Mouse (Mus musculus): ENCODE results near the gene Vps33a.

Gene Vps33a

GRCm38 (mm10) chr5:123572357-123573186, at the start of gene Vps33a:
TSS of gene Vps33a (minus strand) at chr5:123573038.
- DNase-seq (ENCODE audit: extremely low read depth, low read depth) = peak; percentile 96

GRCm38 (mm10) chr5:123622421-123622820, 49.6 kb upstream of the Vps33a start:
- DNase-seq (ENCODE audit: extremely low read depth, low read depth) = no peak

DNA sequence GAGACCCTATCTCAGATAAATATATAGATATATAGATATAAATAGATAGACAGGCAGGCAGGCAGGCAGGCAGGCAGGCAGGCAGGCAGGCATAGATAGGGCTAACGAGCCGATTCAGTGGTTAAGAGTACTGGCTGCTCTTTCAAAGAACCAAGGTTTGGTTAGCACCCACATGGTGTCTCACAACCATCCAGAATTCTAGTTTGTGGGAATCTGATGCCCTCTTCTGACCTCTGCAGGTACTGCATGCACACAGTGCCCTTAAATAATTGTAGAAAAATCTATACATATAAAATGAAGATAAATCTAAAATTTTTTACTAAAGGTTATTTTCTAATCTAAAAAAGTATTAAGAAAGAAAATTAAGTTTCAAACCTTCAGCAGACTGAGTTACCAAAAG, 45.7 kb upstream of the Vps33a start:
- DNase-seq (ENCODE audit: extremely low read depth, low read depth) = peak; percentile 10

GRCm38 (mm10) chr5:123614246-123614645, 41.4 kb upstream of the Vps33a start:
- DNase-seq (ENCODE audit: extremely low read depth, low read depth) = no peak

DNA sequence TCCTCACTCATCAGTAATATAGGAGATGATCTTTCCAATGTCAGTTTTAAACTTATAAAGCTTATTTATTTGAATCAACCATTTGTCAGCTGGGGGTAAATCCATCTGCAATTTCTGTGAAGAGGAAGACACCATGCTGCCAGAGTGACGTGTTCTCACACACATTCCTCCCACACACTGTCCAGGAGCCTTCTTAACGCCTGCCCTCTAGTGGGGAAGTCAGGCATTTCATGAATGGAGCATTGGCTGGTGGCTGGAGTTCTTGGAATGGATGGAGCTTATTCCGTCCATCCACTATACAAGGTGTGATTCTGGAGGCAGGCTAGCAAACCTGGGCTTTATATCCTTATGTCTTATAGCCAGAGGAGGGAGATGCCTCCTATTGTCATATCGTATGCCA, 37.0 kb upstream of the Vps33a start:
- peak; percentile 20 for DNase-seq (ENCODE audit: extremely low read depth, low read depth)

DNA sequence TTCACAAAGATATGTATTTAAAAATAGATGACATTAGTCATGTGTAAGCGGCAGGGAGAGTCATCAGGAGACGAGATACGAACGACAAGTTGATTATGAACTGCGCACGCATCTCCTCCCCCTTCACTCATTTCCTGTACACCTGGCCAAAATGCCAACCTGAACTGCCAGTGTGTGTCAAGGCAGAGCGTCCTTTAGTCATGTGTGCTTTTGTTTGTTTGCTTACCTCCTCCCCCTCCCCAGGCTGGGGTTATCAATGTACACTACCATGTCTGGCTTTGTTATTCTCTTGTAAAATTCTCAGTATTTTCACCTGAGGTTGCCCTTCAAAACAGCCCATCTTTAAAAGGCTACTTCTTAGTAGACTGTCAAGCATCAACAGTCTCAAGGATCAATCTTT, 36.6 kb upstream of the Vps33a start:
- no peak for DNase-seq (ENCODE audit: extremely low read depth, low read depth)

GRCm38 (mm10) chr5:123607211-123607669, 34.4 kb upstream of the Vps33a start:
- DNase-seq (ENCODE audit: extremely low read depth, low read depth) = no peak

- no peak for DNase-seq (ENCODE audit: extremely low read depth, low read depth)
These were observed 30.7 kb upstream of the Vps33a start for GRCm38 (mm10) chr5:123603496-123603895.

- no peak for DNase-seq (ENCODE audit: extremely low read depth, low read depth)
These were observed 29.3 kb upstream of the Vps33a start for GRCm38 (mm10) chr5:123602174-123602573.

DNA sequence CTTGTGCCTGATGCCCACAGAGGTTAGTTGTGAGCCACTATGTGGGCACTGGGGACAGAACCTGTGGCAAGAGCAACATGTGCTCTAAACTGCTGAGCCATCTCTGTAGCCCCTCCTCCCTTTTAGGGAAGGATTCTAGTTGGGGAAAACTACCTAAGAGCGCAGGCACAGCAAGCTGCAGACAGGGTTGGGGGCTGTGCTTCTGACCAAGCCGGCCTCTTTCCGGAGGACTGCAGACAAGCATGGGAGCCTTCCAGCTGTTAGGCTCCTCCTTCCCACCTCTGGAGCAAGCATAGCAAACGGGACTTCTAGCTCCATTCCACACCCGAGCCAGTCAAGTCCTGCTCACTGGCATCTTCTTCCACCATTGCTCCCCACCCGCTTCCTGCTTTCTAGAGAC, 26.5 kb upstream of the Vps33a start:
- DNase-seq (ENCODE audit: extremely low read depth, low read depth) = no peak

GRCm38 (mm10) chr5:123593622-123594280, 20.9 kb upstream of the Vps33a start:
- DNase-seq (ENCODE audit: extremely low read depth, low read depth) = no peak

DNA sequence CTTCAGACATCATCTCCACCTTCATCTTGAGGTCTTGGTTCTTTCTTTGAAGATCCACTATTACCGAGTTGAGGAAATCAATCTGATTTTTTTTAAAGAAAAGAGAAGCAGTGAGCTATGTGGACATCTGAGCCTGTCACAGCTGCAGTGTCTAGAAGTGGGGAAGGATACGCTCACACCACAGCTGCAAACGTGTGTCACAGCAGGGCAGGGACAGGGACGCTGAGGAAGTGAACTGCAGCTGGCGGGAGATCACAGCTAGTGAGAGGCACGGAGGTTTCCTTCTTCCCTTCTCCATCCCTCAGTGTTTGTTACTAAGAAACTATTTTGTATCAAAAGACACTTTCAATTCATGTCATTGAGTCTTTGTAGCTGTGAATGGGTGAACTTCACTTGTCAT, 7.2 kb upstream of the Vps33a start:
- DNase-seq (ENCODE audit: extremely low read depth, low read depth) = no peak

DNA sequence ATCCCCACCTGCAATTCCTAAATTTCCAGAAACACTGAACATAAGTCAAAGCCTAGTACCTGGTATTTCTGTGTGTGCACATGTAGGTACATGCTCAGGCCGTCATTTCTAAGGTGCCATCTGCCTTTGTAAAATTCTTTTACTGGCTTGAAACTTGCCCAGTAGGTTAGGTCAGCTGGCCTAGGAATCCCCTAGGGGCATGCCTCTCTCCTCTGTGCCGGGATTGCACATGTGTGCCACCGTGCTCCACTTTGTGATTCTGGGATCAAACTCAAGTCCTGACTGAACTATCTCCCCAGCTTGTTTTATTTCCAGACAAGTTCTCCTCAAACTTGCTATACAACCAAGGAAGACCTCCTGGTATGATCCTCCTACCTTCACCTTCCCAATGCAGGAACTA, 3.9 kb upstream of the Vps33a start:
- no peak for DNase-seq (ENCODE audit: extremely low read depth, low read depth)

GRCm38 (mm10) chr5:123573362-123573761, 524 bp upstream of the Vps33a start:
- DNase-seq (ENCODE audit: extremely low read depth, low read depth) = no peak

DNA sequence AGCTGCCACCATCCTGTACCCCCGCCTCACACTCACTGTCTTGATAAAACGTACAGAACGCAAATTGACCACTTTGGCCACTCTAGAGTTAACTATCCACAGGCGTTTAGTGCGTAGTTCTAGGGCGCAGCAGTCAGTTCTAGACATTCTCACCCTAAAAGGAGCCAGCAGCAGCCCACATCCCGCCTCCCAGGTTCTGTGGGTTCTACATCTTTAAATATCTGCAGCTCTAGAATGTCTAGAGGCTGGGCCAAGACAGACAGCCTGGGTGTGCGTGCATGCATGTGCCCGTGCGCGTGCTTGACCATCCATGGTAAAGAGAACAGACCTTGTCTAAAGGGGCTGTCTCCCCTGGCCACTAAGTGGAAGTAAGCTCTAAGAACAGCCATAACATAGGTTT, 11.7 kb downstream of the Vps33a start:
- no peak for DNase-seq (ENCODE audit: extremely low read depth, low read depth)

DNA sequence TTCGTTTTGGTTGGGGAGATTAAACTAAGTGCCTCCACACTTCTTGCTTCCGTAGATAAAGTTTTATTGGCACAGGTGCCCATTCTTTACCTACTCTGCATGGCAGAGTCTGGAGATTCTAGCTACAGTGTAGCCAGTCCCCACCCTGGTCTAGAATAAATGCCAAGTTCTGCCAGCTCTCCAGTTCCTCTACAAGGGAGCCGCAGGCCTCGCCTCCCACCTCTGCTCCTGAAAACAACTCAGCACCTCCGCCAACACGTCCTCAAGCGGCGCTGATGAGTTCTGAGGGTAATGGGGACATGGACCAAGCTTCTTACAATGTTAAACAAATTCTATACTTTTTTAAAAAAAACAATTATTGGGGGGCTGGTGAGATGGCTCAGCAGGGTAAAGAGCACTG, 13.2 kb downstream of the Vps33a start:
- DNase-seq (ENCODE audit: extremely low read depth, low read depth) = no peak

DNA sequence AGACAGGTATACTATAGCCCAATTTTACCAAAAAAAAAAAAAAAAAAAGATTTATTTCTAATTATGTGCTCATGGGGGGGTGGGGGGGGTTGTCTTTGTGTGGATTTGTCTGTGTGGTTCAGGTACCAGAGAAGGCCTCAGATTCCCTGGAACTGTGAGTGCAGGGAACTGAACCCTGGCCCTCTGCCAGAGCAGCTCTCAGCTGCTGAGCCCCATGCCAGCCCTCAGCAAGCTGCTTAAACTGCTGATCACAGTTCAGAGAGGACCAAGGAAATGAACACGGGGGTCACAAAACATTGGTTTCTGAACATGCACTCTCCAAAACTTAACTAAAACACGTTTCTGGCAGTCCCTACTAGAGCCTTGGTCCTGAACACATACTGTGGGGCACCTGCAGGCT, 16.4 kb downstream of the Vps33a start:
- DNase-seq (ENCODE audit: extremely low read depth, low read depth) = no peak

- DNase-seq (ENCODE audit: extremely low read depth, low read depth) = no peak
These were observed 17.1 kb downstream of the Vps33a start for GRCm38 (mm10) chr5:123555693-123556092.

DNA sequence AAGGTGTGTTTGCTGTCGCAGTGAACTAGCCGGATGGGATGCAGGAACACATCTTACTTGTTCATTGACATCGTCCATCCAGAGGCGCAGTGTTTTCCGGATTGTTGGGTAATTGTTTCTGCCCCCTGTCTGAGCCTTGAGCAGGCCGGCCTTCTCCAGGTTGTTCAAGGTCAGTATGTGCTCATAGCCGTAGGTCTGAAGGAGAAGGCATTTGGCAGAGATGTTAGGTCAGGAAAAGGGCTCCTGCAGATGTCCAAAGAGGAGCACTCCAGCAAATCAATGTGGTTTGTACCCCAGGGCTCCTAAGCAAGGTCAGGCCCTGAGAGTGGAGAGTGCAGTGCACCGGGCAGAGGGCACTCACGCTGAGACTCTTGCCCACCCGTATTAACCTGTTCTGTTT, 39.0 kb downstream of the Vps33a start:
- DNase-seq (ENCODE audit: extremely low read depth, low read depth) = no peak

DNA sequence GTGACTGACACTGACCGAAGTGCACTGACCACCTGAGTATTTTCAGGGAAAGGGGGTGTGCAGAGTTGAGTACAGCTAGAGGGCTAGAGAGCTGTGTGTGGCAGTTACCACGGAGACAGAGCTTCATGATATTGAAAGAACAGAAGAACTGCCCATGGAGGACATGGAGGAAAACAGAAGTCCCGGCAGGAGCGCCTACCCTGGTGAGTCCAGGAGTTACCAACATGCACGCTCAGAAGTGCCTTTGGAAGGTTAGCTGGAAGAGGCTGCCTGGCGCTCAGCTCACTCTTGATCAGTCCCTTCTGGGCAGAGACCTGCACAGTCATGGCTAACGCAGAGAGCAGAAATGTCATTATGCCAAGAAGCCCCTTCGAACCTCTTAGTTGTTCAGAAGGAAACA, 42.8 kb downstream of the Vps33a start:
- no peak for DNase-seq (ENCODE audit: extremely low read depth, low read depth)

GRCm38 (mm10) chr5:123528641-123529040, 44.2 kb downstream of the Vps33a start:
- no peak for DNase-seq (ENCODE audit: extremely low read depth, low read depth)

DNA sequence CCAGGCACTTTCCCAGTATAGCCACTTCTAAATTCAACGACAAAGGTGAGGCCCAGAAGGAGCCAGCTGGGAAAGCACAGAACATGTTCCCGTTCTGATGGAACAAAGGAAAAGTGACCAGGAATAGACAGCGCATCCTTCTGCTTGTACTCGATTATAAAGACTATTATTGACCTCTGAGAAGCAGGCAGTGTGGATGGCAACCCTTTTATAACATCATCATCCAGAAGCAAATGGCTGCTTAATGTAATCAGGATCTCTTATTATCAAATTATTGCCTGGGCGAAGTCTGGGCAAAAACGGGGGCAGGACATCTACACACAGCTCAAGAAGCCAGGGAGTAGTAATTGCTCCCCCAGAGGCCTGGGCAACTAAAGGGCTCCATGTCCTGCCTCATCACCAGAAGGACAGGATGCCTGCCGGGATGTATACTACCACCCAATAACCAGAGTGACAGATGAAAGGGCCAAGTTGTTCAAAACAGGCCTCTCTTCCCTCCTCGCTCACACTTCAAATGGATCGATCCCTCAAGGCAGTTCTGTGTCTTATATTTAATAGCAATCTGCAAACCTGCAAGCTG, 46.8 kb downstream of the Vps33a start:
- DNase-seq (ENCODE audit: extremely low read depth, low read depth) = no peak
